13 mouse cellular contexts compared by ENCODE assay signal in genomic region chr12:17505620-17506074, GRCm38 (mm10). TPM values are rescaled to one million over a fixed set of nuclear protein-coding genes. Genes with fewer than 3 reads are reported as not detected.
DNase-seq lines count a peak whose midpoint lies in the region; ATAC-seq and TF ChIP-seq lines count a peak whose summit lies in the region.
"Had no signal": no experiment of that assay in that cellular context is flagged by ENCODE, and none has a peak within 500 bp of the region (broad histone marks: within the 10 kb centered on the region; RNA-seq: fewer than 3 reads in every experiment).

No protein-coding gene starts in this region.

- H3K27ac ChIP-seq in kidney, embryonic 16.5 days (ENCODE audit: low read length) = no peak overlapping the region
- H3K27ac ChIP-seq in liver, embryonic 16.5 days (ENCODE audit: low read length) = peak overlapping the region; percentile 87
- peak overlapping the region; percentile 66; the same call in 1 of the 2 replicates for H3K27ac ChIP-seq in thymus, adult 2 months (ENCODE audit: control insufficient read depth, insufficient read depth, low read length)
- H3K27ac ChIP-seq in hindbrain, embryonic 10.5 days = no peak overlapping the region
- H3K27ac ChIP-seq: forebrain, embryonic 10.5 days had no signal

- WGBS in kidney, embryonic 16.5 days = 35% methylated on average over 2 of the region's 2 CpGs
- WGBS in liver, embryonic 16.5 days (ENCODE audit: insufficient replicate concordance) = 14% methylated on average over 2 of the region's 2 CpGs
- WGBS in thymus, adult 2 months = 7% methylated on average over 2 of the region's 2 CpGs
- WGBS in hindbrain, embryonic 10.5 days = 29% methylated on average over 2 of the region's 2 CpGs

- TF ChIP-seq POLR2A in thymus, adult 2 months (IDR thresholded peaks at IDR 0.05; ENCODE audit: control insufficient read depth, extremely low read depth, insufficient read depth, low read length, poor library complexity) = no peak

- H3K4me1 ChIP-seq in kidney, embryonic 16.5 days (ENCODE audit: insufficient read depth, low read length) = peaks cover 7% of the 10 kb centered on the region; the same call in 1 of the 2 replicates
- peaks cover 41% of the 10 kb centered on the region for H3K4me1 ChIP-seq in liver, embryonic 16.5 days (ENCODE audit: control insufficient read depth, low read depth, low read length)
- peaks cover 27% of the 10 kb centered on the region for H3K4me1 ChIP-seq in thymus, adult 2 months (replicated peaks; ENCODE audit: control insufficient read depth, insufficient read depth, low read length)
- peaks cover 11% of the 10 kb centered on the region for H3K4me1 ChIP-seq in hindbrain, embryonic 10.5 days (replicated peaks)

- no peak for DNase-seq in kidney, postnatal 25 days
- peak; percentile 53 for DNase-seq in thymus, adult 2 months
- DNase-seq in embryo, embryonic 10 days (ENCODE audit: low spot score) = no peak
- no peak for DNase-seq in hindbrain, embryonic 10.5 days (ENCODE audit: low spot score)
- DNase-seq: adrenal gland, postnatal 10 days; cerebellum, adult 8-10 months; gastrocnemius, postnatal 36 days; kidney, adult 2 months had no signal

- H3K27me3 ChIP-seq in kidney, embryonic 16.5 days (ENCODE audit: insufficient read depth, low read length) = no peaks in the 10 kb centered on the region
- peaks cover 5% of the 10 kb centered on the region for H3K27me3 ChIP-seq in liver, embryonic 16.5 days (ENCODE audit: control insufficient read depth, insufficient read depth, low read depth, low read length)
- no peaks in the 10 kb centered on the region for H3K27me3 ChIP-seq in thymus, adult 2 months (ENCODE audit: control insufficient read depth, insufficient read depth, low read length)
- no peaks in the 10 kb centered on the region for H3K27me3 ChIP-seq in hindbrain, embryonic 10.5 days (ENCODE audit: insufficient read depth, poor library complexity, severe bottlenecking)

- H3K9ac ChIP-seq in kidney, embryonic 16.5 days (replicated peaks; ENCODE audit: low read length) = no peak overlapping the region
- no peak overlapping the region; the same call in 1 of the 2 replicates for H3K9ac ChIP-seq in liver, embryonic 16.5 days (ENCODE audit: low read depth, low read length)

- TF ChIP-seq CTCF in thymus, adult 2 months (IDR thresholded peaks at IDR 0.05; ENCODE audit: borderline replicate concordance, control insufficient read depth, extremely low read depth, insufficient read depth, low read length, poor library complexity) = no peak

- no peaks in the 10 kb centered on the region for H3K36me3 ChIP-seq in kidney, embryonic 16.5 days (ENCODE audit: insufficient read depth, low read length)
- no peaks in the 10 kb centered on the region for H3K36me3 ChIP-seq in liver, embryonic 16.5 days (ENCODE audit: control insufficient read depth, insufficient read depth)
- H3K36me3 ChIP-seq in thymus, adult 2 months (ENCODE audit: control insufficient read depth, insufficient read depth, low read length) = no peaks in the 10 kb centered on the region
- no peaks in the 10 kb centered on the region for H3K36me3 ChIP-seq in hindbrain, embryonic 10.5 days
- H3K36me3 ChIP-seq: forebrain, embryonic 10.5 days had no signal

- H3K4me2 ChIP-seq in kidney, embryonic 16.5 days (replicated peaks; ENCODE audit: low read depth, low read length) = no peak overlapping the region
- peak overlapping the region; percentile 67 for H3K4me2 ChIP-seq in liver, embryonic 16.5 days (ENCODE audit: low read depth, low read length)

- H3K4me3 ChIP-seq in kidney, embryonic 16.5 days (ENCODE audit: low read length) = no peak overlapping the region
- H3K4me3 ChIP-seq in liver, embryonic 16.5 days (ENCODE audit: low read depth, low read length) = peak overlapping the region; percentile 9; the same call in 1 of the 2 replicates
- H3K4me3 ChIP-seq in thymus, adult 2 months (ENCODE audit: control insufficient read depth, insufficient read depth, low read length) = no peak overlapping the region
- no peak overlapping the region for H3K4me3 ChIP-seq in hindbrain, embryonic 10.5 days
- H3K4me3 ChIP-seq: forebrain, embryonic 10.5 days had no signal

- peak; percentile 35; the same call in 1 of the 2 replicates for ATAC-seq in kidney, embryonic 16.5 days (ENCODE audit: low FRiP score, low TSS enrichment)
- peak; percentile 74 for ATAC-seq in erythroblast, adult 5-6 weeks (replicated peaks; ENCODE audit: low FRiP score, poor library complexity, severe bottlenecking)
- peak; percentile 39 for ATAC-seq in liver, embryonic 16.5 days (ENCODE audit: low read depth)
- ATAC-seq in frontal cortex, adult (ENCODE audit: low TSS enrichment) = no peak

- H3K9me3 ChIP-seq in kidney, embryonic 16.5 days (ENCODE audit: low read length) = no peaks in the 10 kb centered on the region
- H3K9me3 ChIP-seq in liver, embryonic 16.5 days (replicated peaks; ENCODE audit: control insufficient read depth, low read length) = no peaks in the 10 kb centered on the region
- no peaks in the 10 kb centered on the region for H3K9me3 ChIP-seq in hindbrain, embryonic 10.5 days
- H3K9me3 ChIP-seq: forebrain, embryonic 10.5 days had no signal

RNA-seq across cellular contexts. Expression of gene Odc1, which starts 38.9 kb away (rescaled TPM):
- 217 and 223 TPM in 2 replicates for polyA plus RNA-seq in kidney, embryonic 16.5 days (2015; fragmentation: Nextera tagmentation; extraction: Ambion mirVana)
- 578 and 641 TPM in 2 replicates for total RNA-seq in erythroblast, adult 5-6 weeks (2015; ENCODE audit: low replicate concordance)
- total RNA-seq in erythroblast, adult 5-6 weeks (2017; ENCODE audit: low replicate concordance) = 1,162 and 1,709 TPM in 2 replicates
- polyA plus RNA-seq in liver, embryonic 16.5 days (2015; fragmentation: Nextera tagmentation; extraction: Ambion mirVana) = 301 and 303 TPM in 2 replicates
- polyA plus RNA-seq in thymus, adult 2 months (2012; rRNA removed) = 71.1 and 80.5 TPM in 2 replicates
- 274 and 286 TPM in 2 replicates for polyA plus RNA-seq in hindbrain, embryonic 10.5 days (2016; fragmentation: Nextera tagmentation; extraction: Ambion mirVana)

Comparison
In these comparisons a context has a peak if more than half of its experiments do, and no peak if none do; other contexts are left out.
1. H3K27ac ChIP-seq: peak in liver, embryonic 16.5 days (single experiment) and thymus, adult 2 months (single experiment); none in kidney, embryonic 16.5 days (single experiment) and hindbrain, embryonic 10.5 days (single experiment).